Mouse (Mus musculus): ENCODE data around the gene Osbp. TPM values are rescaled to one million over a fixed set of nuclear protein-coding genes. Genes with fewer than 3 reads are reported as not detected.

The Osbp gene
- 7.2 and 10.9 TPM in 2 replicates for polyA plus RNA-seq (2012; ENCODE audit: low replicate concordance)

GRCm38 (mm10) chr19:11965023-11965942, at the start of gene Osbp:
TSS of gene Osbp (plus strand) at chr19:11965941.

GRCm38 (mm10) chr19:12041217-12041616, 75.5 kb downstream of the Osbp start, which contains the start of gene Olfr1423:
TSS of gene Olfr1423 (minus strand) at chr19:12041317.

Other genes with a start within 250 kb of the Osbp start
- gene Gif, start 218.4 kb upstream of the Osbp start, polyA plus RNA-seq (2012; ENCODE audit: low replicate concordance): not detected in 2 replicates
- 0.78 and 12.6 TPM in 2 replicates for gene Mrpl16, start 195.6 kb upstream of the Osbp start, polyA plus RNA-seq (2012; ENCODE audit: low replicate concordance)
- gene Stx3, start 146.5 kb upstream of the Osbp start, polyA plus RNA-seq (2012; ENCODE audit: low replicate concordance): 3.0 and 10.9 TPM in 2 replicates
- not detected in 2 replicates for gene Olfr1417, start 126.7 kb upstream of the Osbp start, polyA plus RNA-seq (2012; ENCODE audit: low replicate concordance)
- not detected in 2 replicates for gene Olfr1418, start 104.9 kb upstream of the Osbp start, polyA plus RNA-seq (2012; ENCODE audit: low replicate concordance)
- gene Olfr1419, start 90.8 kb upstream of the Osbp start, polyA plus RNA-seq (2012; ENCODE audit: low replicate concordance): not detected in 2 replicates
- not detected in 2 replicates for gene Olfr1420, start 79.4 kb upstream of the Osbp start, polyA plus RNA-seq (2012; ENCODE audit: low replicate concordance)
- 10.1 and 15.0 TPM in 2 replicates for gene Patl1, start 53.5 kb upstream of the Osbp start, polyA plus RNA-seq (2012; ENCODE audit: low replicate concordance)
- gene Olfr1423, start 75.4 kb downstream of the Osbp start, polyA plus RNA-seq (2012; ENCODE audit: low replicate concordance): 0.02 TPM in 1 of 2 replicates, not detected in the other
- gene Olfr1424, start 96.7 kb downstream of the Osbp start, polyA plus RNA-seq (2012; ENCODE audit: low replicate concordance): not detected in 2 replicates
- 0.20 TPM in 1 of 2 replicates, not detected in the other for gene Olfr1425, start 111.8 kb downstream of the Osbp start, polyA plus RNA-seq (2012; ENCODE audit: low replicate concordance)
- not detected in 2 replicates for gene Olfr1426, start 126.1 kb downstream of the Osbp start, polyA plus RNA-seq (2012; ENCODE audit: low replicate concordance)
- not detected in 2 replicates for gene Olfr1427, start 137.4 kb downstream of the Osbp start, polyA plus RNA-seq (2012; ENCODE audit: low replicate concordance)
- not detected in 2 replicates for gene Olfr1428, start 150.0 kb downstream of the Osbp start, polyA plus RNA-seq (2012; ENCODE audit: low replicate concordance)
- gene Olfr76, start 157.3 kb downstream of the Osbp start, polyA plus RNA-seq (2012; ENCODE audit: low replicate concordance): not detected in 2 replicates
- not detected in 2 replicates for gene Olfr1555-ps1, start 204.2 kb downstream of the Osbp start, polyA plus RNA-seq (2012; ENCODE audit: low replicate concordance)
- not detected in 2 replicates for gene Olfr1431, start 234.7 kb downstream of the Osbp start, polyA plus RNA-seq (2012; ENCODE audit: low replicate concordance)